Mouse (Mus musculus) limb, embryonic 14.5 days (tissue): ENCODE measurements around the gene Trpc4ap. TPM values are rescaled to one million over a fixed set of nuclear protein-coding genes. Genes with fewer than 3 reads are reported as not detected.

ENCODE experiments used
- ATAC-seq: fragments of 200-750 bp; cut with Nextera tagmentation; 2 replicates; pipeline ENCODE4 v1.8.0; 2017; ENCODE audit warnings: low read depth, moderate number of reproducible peaks, moderate TSS enrichment; ENCODE audit not compliant: low FRiP score
- DNase-seq: peaks from one replicate; pipeline ENCODE4 v3.0.0-alpha.2; 2015; ENCODE audit warnings: low spot score
- H3K27ac ChIP-seq: fragments of 300-500 bp; sonication (generic); replicated peaks from 2 replicates; pipeline ENCODE4 v1.5.1; 2014; ENCODE audit warnings: low read depth, mild to moderate bottlenecking, low read length, moderate library complexity, mixed read lengths
- H3K27me3 ChIP-seq: fragments of 300-500 bp; sonication (generic); 2 replicates; pipeline ENCODE4 v1.6.1; 2014; ENCODE audit warnings: low read length, mixed read lengths; ENCODE audit not compliant: control insufficient read depth, insufficient read depth
- H3K36me3 ChIP-seq: fragments of 300-500 bp; sonication (generic); 2 replicates; pipeline ENCODE4 v1.6.1; 2014; ENCODE audit warnings: mild to moderate bottlenecking, low read length, moderate library complexity, mixed read lengths; ENCODE audit not compliant: control insufficient read depth, insufficient read depth
- H3K4me1 ChIP-seq: fragments of 300-500 bp; sonication (generic); 2 replicates; pipeline ENCODE4 v1.6.1; 2014; ENCODE audit warnings: antibody characterized with exemption, low read length, mixed read lengths; ENCODE audit not compliant: control insufficient read depth, insufficient read depth
- H3K4me2 ChIP-seq: fragments of 300-500 bp; sonication (generic); replicated peaks from 2 replicates; pipeline ENCODE4 v1.6.1; 2014; ENCODE audit warnings: low read depth, mild to moderate bottlenecking, low read length, moderate library complexity; ENCODE audit not compliant: severe bottlenecking
- H3K4me3 ChIP-seq: fragments of 300-500 bp; sonication (generic); replicated peaks from 2 replicates; pipeline ENCODE4 v1.5.1; 2014; ENCODE audit warnings: low read length
- H3K9ac ChIP-seq: fragments of 300-500 bp; sonication (generic); 2 replicates; pipeline ENCODE4 v1.6.1; 2014; ENCODE audit warnings: mild to moderate bottlenecking, low read depth, low read length, moderate library complexity; ENCODE audit not compliant: severe bottlenecking
- H3K9me3 ChIP-seq: fragments of 300-500 bp; sonication (generic); 2 replicates; pipeline ENCODE4 v1.6.1; 2016; ENCODE audit warnings: low read length; ENCODE audit not compliant: control insufficient read depth
- POLR2A ChIP-seq: fragments of 200-500 bp; IDR thresholded peaks from 2 replicates; pipeline ENCODE4 v1.8.0; 2012; ENCODE audit warnings: inconsistent platforms, mild to moderate bottlenecking, moderate library complexity, borderline replicate concordance; ENCODE audit not compliant: insufficient read depth, insufficient read length; ENCODE audit errors: extremely low read depth
- WGBS: fragments of 180-500 bp; shearing (Covaris S2); extraction: QIAGEN DNeasy Blood & Tissue Kit; methylation state at CpG from one replicate; pipeline ENCODE4 v1.1.7; 2014; 5-methylcytosine and 5-hydroxymethylcytosine counted together
- polyA plus RNA-seq, 2 experiments: library from polyadenylated mRNA; depleted of rRNA in 1 of 2; stranded (reverse) in 1 of 2; unstranded in 1 of 2; fragments of >200 nt; fragmentation: Nextera tagmentation in 1 of 2; extraction: Ambion mirVana in 1 of 2; gene quantifications; 2 replicates each; pipeline versions ENCODE4 v1.2.1 to v1.2.3; 2012 to 2014

Gene Trpc4ap
- polyA plus RNA-seq, 2 experiments: 140 to 166 TPM

GRCm38 (mm10) chr2:155641540-155642472 lies 50.4 kb downstream of the Trpc4ap start:
- no peak overlapping the region for H3K4me2 ChIP-seq
- no peaks in the 10 kb centered on the region for H3K9me3 ChIP-seq
- H3K4me3 ChIP-seq: no peak overlapping the region
- H3K4me1 ChIP-seq: no peaks in the 10 kb centered on the region
- no peak overlapping the region for H3K9ac ChIP-seq
- H3K27me3 ChIP-seq: no peaks in the 10 kb centered on the region
- no peak overlapping the region for H3K27ac ChIP-seq
- no peak for TF ChIP-seq POLR2A
- peaks cover 94% of the 10 kb centered on the region for H3K36me3 ChIP-seq
- WGBS: 87% methylated on average over 18 of the region's 18 CpGs
- no peak for ATAC-seq
- DNase-seq: no peak

- Histone ChIP-seq H3K9me3 (no peaks in the 10 kb centered on the region), H3K4me2 (no peak overlapping the region), H3K9ac (no peak overlapping the region), H3K4me1 (no peaks in the 10 kb centered on the region), H3K27ac (no peak overlapping the region), H3K27me3 (no peaks in the 10 kb centered on the region), H3K4me3 (no peak overlapping the region), H3K36me3 (peaks cover 98% of the 10 kb centered on the region)
- DNase-seq (no peak), ATAC-seq (no peak)
- TF ChIP-seq POLR2A: no peak
- 85% methylated on average over 6 of the region's 6 CpGs for WGBS
Observed at GRCm38 (mm10) chr2:155640656-155641055, 51.5 kb downstream of the Trpc4ap start.

GRCm38 (mm10) chr2:155637411-155637810 lies 54.8 kb downstream of the Trpc4ap start:
- WGBS: 90% methylated on average over 4 of the region's 4 CpGs
- ATAC-seq: no peak
- no peak for TF ChIP-seq POLR2A
- no peak overlapping the region for H3K4me3 ChIP-seq
- H3K36me3 ChIP-seq: peaks cover 100% of the 10 kb centered on the region
- no peak overlapping the region for H3K27ac ChIP-seq
- no peaks in the 10 kb centered on the region for H3K9me3 ChIP-seq
- peaks cover 11% of the 10 kb centered on the region for H3K27me3 ChIP-seq
- H3K9ac ChIP-seq: no peak overlapping the region
- H3K4me1 ChIP-seq: no peaks in the 10 kb centered on the region
- DNase-seq: no peak
- no peak overlapping the region for H3K4me2 ChIP-seq

- ATAC-seq (no peak), DNase-seq (no peak)
- TF ChIP-seq POLR2A: no peak
- no peaks in the 10 kb centered on the region for H3K4me1 ChIP-seq
- no peak overlapping the region for H3K9ac ChIP-seq
- H3K4me3 ChIP-seq: no peak overlapping the region
- H3K4me2 ChIP-seq: no peak overlapping the region
- no peaks in the 10 kb centered on the region for H3K9me3 ChIP-seq
- H3K27ac ChIP-seq: no peak overlapping the region
- peaks cover 17% of the 10 kb centered on the region for H3K27me3 ChIP-seq
- H3K36me3 ChIP-seq: peaks cover 100% of the 10 kb centered on the region
Observed at GRCm38 (mm10) chr2:155636881-155637280, 55.3 kb downstream of the Trpc4ap start.

- H3K36me3 ChIP-seq: peaks cover 100% of the 10 kb centered on the region
- DNase-seq: no peak
- no peak overlapping the region for H3K4me3 ChIP-seq
- WGBS: 97% methylated on average over 8 of the region's 8 CpGs
- ATAC-seq: no peak
- peaks cover 26% of the 10 kb centered on the region for H3K27me3 ChIP-seq
- no peaks in the 10 kb centered on the region for H3K4me1 ChIP-seq
- H3K9me3 ChIP-seq: no peaks in the 10 kb centered on the region
- no peak overlapping the region for H3K4me2 ChIP-seq
- TF ChIP-seq POLR2A: no peak
- H3K9ac ChIP-seq: no peak overlapping the region
- H3K27ac ChIP-seq: no peak overlapping the region
Observed at GRCm38 (mm10) chr2:155635961-155636360, 56.2 kb downstream of the Trpc4ap start.
